Mouse (Mus musculus): ENCODE results near the gene Ciao2a.

- no peak for TF ChIP-seq POLR2A (IDR thresholded peaks at IDR 0.05; ENCODE audit: insufficient read length, low read depth)
- no peak for TF ChIP-seq USF1 (IDR thresholded peaks at IDR 0.05; ENCODE audit: low read depth)
- TF ChIP-seq MYOD1 (IDR thresholded peaks at IDR 0.05; ENCODE audit: control insufficient read depth in 1 of 3, insufficient read length in 2 of 3, low read depth in 2 of 3) = no peak
- TF ChIP-seq TCF3 (IDR thresholded peaks at IDR 0.05; ENCODE audit: insufficient read length, low read depth) = no peak
- TF ChIP-seq MAX (IDR thresholded peaks at IDR 0.05; ENCODE audit: low read depth) = no peak
- no peak for TF ChIP-seq MYOG (IDR thresholded peaks at IDR 0.05; ENCODE audit: control insufficient read depth in 1 of 3, insufficient read depth in 1 of 3, insufficient read length in 2 of 3, low read depth in 2 of 3)
- TF ChIP-seq TCF12 (IDR thresholded peaks at IDR 0.05; ENCODE audit: insufficient read depth, poor library complexity, severe bottlenecking) = no peak
- no peak for TF ChIP-seq CEBPB (IDR thresholded peaks at IDR 0.05; ENCODE audit: insufficient read depth, poor library complexity, severe bottlenecking)
- TF ChIP-seq E2F4 (IDR thresholded peaks at IDR 0.05; ENCODE audit: insufficient read depth) = no peak
- no peak for TF ChIP-seq POLR2AphosphoS2 (IDR thresholded peaks at IDR 0.05; ENCODE audit: insufficient read length, low read depth)
These were observed 47.9 kb upstream of the Ciao2a start for GRCm38 (mm10) chr9:66078493-66078892.

All from myocyte (in vitro differentiated cells).